Mouse (Mus musculus) MEL (cell line): ENCODE data around the gene Mstn. TPM values are rescaled to one million over a fixed set of nuclear protein-coding genes. Genes with fewer than 3 reads are reported as not detected.

Source experiments
- DNase-seq: peaks from one replicate; pipeline ENCODE4 v3.0.0; 2011; ENCODE audit warnings: low read depth, low spot score
- H3K27ac ChIP-seq: 2 replicates; pipeline ENCODE4 v1.5.1; 2012; ENCODE audit warnings: low read depth, mild to moderate bottlenecking, control low read depth, low read length, moderate library complexity; ENCODE audit not compliant: control insufficient read depth
- H3K27me3 ChIP-seq, 2 experiments: fragments of 150-350 bp in 1 of 2; sonication (generic) in 1 of 2; 2 replicates each; pipeline ENCODE4 v1.6.1; 2012; ENCODE audit warnings: low read length in 2 of 2, mild to moderate bottlenecking in 2 of 2, improper control_type of control experiment in 1 of 2, moderate library complexity in 1 of 2; ENCODE audit not compliant: insufficient read depth in 2 of 2, control insufficient read depth in 1 of 2
- H3K36me3 ChIP-seq, 2 experiments: 2 replicates each; pipeline ENCODE4 v1.6.1; 2012 to 2014; ENCODE audit warnings: low read length in 2 of 2, improper control_type of control experiment in 1 of 2, inconsistent platforms in 1 of 2, mild to moderate bottlenecking in 1 of 2; ENCODE audit not compliant: insufficient read depth in 2 of 2, control insufficient read depth in 1 of 2
- H3K4me1 ChIP-seq, 2 experiments: fragments of 150-350 bp in 1 of 2; sonication (generic) in 1 of 2; 2 replicates each; pipeline ENCODE4 v1.6.1; 2012; ENCODE audit warnings: low read length in 2 of 2, improper control_type of control experiment in 1 of 2, mild to moderate bottlenecking in 1 of 2; ENCODE audit not compliant: insufficient read depth in 2 of 2, control insufficient read depth in 1 of 2
- H3K4me3 ChIP-seq, 2 experiments: fragments of 150-350 bp in 1 of 2; sonication (generic) in 1 of 2; 2 replicates each; pipeline ENCODE4 v1.5.1; 2012; ENCODE audit warnings: low read depth in 2 of 2, low read length in 2 of 2, mild to moderate bottlenecking in 2 of 2, moderate library complexity in 2 of 2, control low read depth in 1 of 2, improper control_type of control experiment in 1 of 2; ENCODE audit not compliant: control insufficient read depth in 1 of 2, insufficient read depth in 1 of 2
- H3K79me2 ChIP-seq: 2 replicates; pipeline ENCODE4 v1.6.1; 2012; ENCODE audit warnings: mild to moderate bottlenecking, low read length, moderate library complexity; ENCODE audit not compliant: control insufficient read depth, poor library complexity, insufficient read depth
- H3K9ac ChIP-seq: 2 replicates; pipeline ENCODE4 v1.6.1; 2012; ENCODE audit warnings: low read depth, mild to moderate bottlenecking, control low read depth, low read length, moderate library complexity; ENCODE audit not compliant: control insufficient read depth, poor library complexity, severe bottlenecking
- H3K9me3 ChIP-seq: fragments of 150-350 bp; sonication (generic); replicated peaks from 2 replicates; pipeline ENCODE4 v1.6.1; 2012; ENCODE audit warnings: mild to moderate bottlenecking, low read length, improper control_type of control experiment, moderate library complexity; ENCODE audit not compliant: insufficient read depth
- CTCF ChIP-seq, 3 experiments: IDR thresholded peaks in 2 of 3; conservative IDR thresholded peaks in 1 of 3; 2 replicates each; pipeline ENCODE4 v1.5.1; 2011 to 2012; ENCODE audit warnings: low read length in 3 of 3, low read depth in 2 of 3, mild to moderate bottlenecking in 2 of 3, improper control_type of control experiment in 1 of 3, inconsistent platforms in 1 of 3, mixed read lengths in 1 of 3, moderate library complexity in 1 of 3; ENCODE audit not compliant: control insufficient read depth in 1 of 3, insufficient read depth in 1 of 3, poor library complexity in 1 of 3, severe bottlenecking in 1 of 3
- E2F4 ChIP-seq: IDR thresholded peaks from 2 replicates; pipeline ENCODE4 v1.6.1; 2011; ENCODE audit warnings: low read depth, low read length, improper control_type of control experiment, borderline replicate concordance
- ELF1 ChIP-seq: IDR thresholded peaks from 2 replicates; pipeline ENCODE4 v1.6.1; 2014; ENCODE audit warnings: low read depth, mild to moderate bottlenecking, inconsistent platforms, low read length, improper control_type of control experiment, moderate library complexity
- EP300 ChIP-seq, 2 experiments: IDR thresholded peaks; 2 replicates each; pipeline ENCODE4 v1.6.1; 2011; ENCODE audit warnings: improper control_type of control experiment in 2 of 2, low read length in 2 of 2, low read depth in 1 of 2, mild to moderate bottlenecking in 1 of 2
- HCFC1 ChIP-seq: IDR thresholded peaks from 2 replicates; pipeline ENCODE4 v1.6.1; 2012; ENCODE audit warnings: low read depth, mild to moderate bottlenecking, inconsistent platforms, low read length, improper control_type of control experiment, moderate library complexity
- MYC ChIP-seq: IDR thresholded peaks from 2 replicates; pipeline ENCODE4 v1.6.1; 2011; ENCODE audit warnings: low read depth, mild to moderate bottlenecking, low read length, improper control_type of control experiment, moderate library complexity
- NELFE ChIP-seq: IDR thresholded peaks from 2 replicates; pipeline ENCODE4 v1.6.1; 2011; ENCODE audit warnings: low read depth, low read length, improper control_type of control experiment
- POLR2A ChIP-seq, 2 experiments: IDR thresholded peaks; 2 replicates each; pipeline ENCODE4 v1.6.1; 2011 to 2012; ENCODE audit warnings: low read length in 2 of 2, mild to moderate bottlenecking in 2 of 2, control low read depth in 1 of 2, improper control_type of control experiment in 1 of 2, low read depth in 1 of 2, moderate library complexity in 1 of 2; ENCODE audit not compliant: control insufficient read depth in 1 of 2, insufficient read depth in 1 of 2, poor library complexity in 1 of 2
- SMC3 ChIP-seq: IDR thresholded peaks from 2 replicates; pipeline ENCODE4 v1.6.1; 2011; ENCODE audit warnings: low read depth, low read length, improper control_type of control experiment
- TCF12 ChIP-seq: IDR thresholded peaks from 2 replicates; pipeline ENCODE4 v1.6.1; 2014; ENCODE audit warnings: low read depth, mild to moderate bottlenecking, inconsistent platforms, low read length, improper control_type of control experiment, moderate library complexity
- USF1 ChIP-seq: IDR thresholded peaks from 2 replicates; pipeline ENCODE4 v1.6.1; 2014; ENCODE audit warnings: low read depth, mild to moderate bottlenecking, inconsistent platforms, low read length, improper control_type of control experiment, moderate library complexity
- ZC3H11A ChIP-seq: IDR thresholded peaks from 2 replicates; pipeline ENCODE4 v1.6.1; 2012; ENCODE audit warnings: low read depth, mild to moderate bottlenecking, inconsistent platforms, low read length, improper control_type of control experiment
- polyA plus RNA-seq, 2 experiments: library from polyadenylated mRNA; stranded (reverse) in 1 of 2; unstranded in 1 of 2; fragments of >175 nt in 1 of 2; fragments of >200 nt in 1 of 2; gene quantifications; 2 replicates each; pipeline versions ENCODE4 v1.2.1 to v1.2.4; 2012; ENCODE audit warnings: low replicate concordance in 2 of 2, low read depth in 1 of 2; ENCODE audit not compliant: insufficient read length in 2 of 2, insufficient read depth in 1 of 2, missing spikeins in 1 of 2
- total RNA-seq: library from RNA; depleted of rRNA; stranded (reverse); fragments of 300-350 nt; gene quantifications from 2 replicates; pipeline ENCODE4 v1.2.3, GENCODE M21; 2012; rRNA removed

Gene Mstn
- total and polyA plus RNA-seq, 3 experiments, result not detected

GRCm38 (mm10) chr1:53093180-53093579 lies 31.7 kb downstream of the Mstn start:
- Histone ChIP-seq H3K4me3 (no peak overlapping the region), H3K4me1 (no peaks in the 10 kb centered on the region), H3K9me3 (no peaks in the 10 kb centered on the region), H3K27ac (no peak overlapping the region), H3K79me2 (no peaks in the 10 kb centered on the region), H3K9ac (no peak overlapping the region), H3K36me3 (no peaks in the 10 kb centered on the region), H3K27me3 (no peaks in the 10 kb centered on the region; a peak in 1 of 4 replicates)
- TF ChIP-seq MYC (no peak), NELFE (no peak), CTCF (IDR thresholded peaks at IDR 0.05 in 2 of 3, conservative IDR thresholded peaks at IDR 0.05 in 1 of 3; ENCODE audit: control insufficient read depth in 1 of 3, insufficient read depth in 1 of 3, low read depth in 2 of 3, low read length in 3 of 3, poor library complexity in 1 of 3, severe bottlenecking in 1 of 3) (peak in 2 of 3 experiments; percentile 15 to 29; a peak in 3 of 6 replicates), POLR2A (IDR thresholded peaks at IDR 0.05; ENCODE audit: control insufficient read depth in 1 of 2, insufficient read depth in 1 of 2, low read depth in 1 of 2, low read length in 2 of 2, poor library complexity in 1 of 2) (no peak), HCFC1 (no peak), SMC3 (0 out of 2 replicates have a peak, but pooled peaks have one; percentile 8)
- DNase-seq, result peak; percentile 14

- Histone ChIP-seq H3K9me3 (no peaks in the 10 kb centered on the region), H3K4me1 (no peaks in the 10 kb centered on the region), H3K27ac (no peak overlapping the region), H3K27me3 (no peaks in the 10 kb centered on the region), H3K4me3 (no peak overlapping the region)
- TF ChIP-seq EP300 (IDR thresholded peaks at IDR 0.05; ENCODE audit: low read depth in 1 of 2, low read length in 2 of 2) (no peak), E2F4 (no peak), ZC3H11A (no peak), USF1 (no peak), ELF1 (no peak), TCF12 (no peak)
- TF ChIP-seq, all 39 proteins: peak for 0
- H3K36me3 ChIP-seq, result no peaks in the 10 kb centered on the region
- no peak for DNase-seq
- H3K9ac ChIP-seq, result no peak overlapping the region
- no peaks in the 10 kb centered on the region for H3K79me2 ChIP-seq
These were observed 49.1 kb downstream of the Mstn start for GRCm38 (mm10) chr1:53110561-53110960.

Other genes with a start within 250 kb of the Mstn start
- gene Inpp1, start 244.0 kb upstream of the Mstn start, total RNA-seq, result 0.96 and 1.9 TPM in 2 replicates
- 1 to 10 TPM in 1 of 2 experiments, not detected in 1; 5.9 TPM for gene Inpp1, start 244.0 kb upstream of the Mstn start, polyA plus RNA-seq
- 28.5 and 31.2 TPM in 2 replicates for gene Hibch, start 216.7 kb upstream of the Mstn start, total RNA-seq
- gene Hibch, start 216.7 kb upstream of the Mstn start, polyA plus RNA-seq, result 10 to 100 TPM in 1 of 2 experiments, not detected in 1; 35.2 TPM
- gene 1700019D03Rik, start 41.5 kb upstream of the Mstn start, total RNA-seq, result not detected in 2 replicates
- gene 1700019D03Rik, start 41.5 kb upstream of the Mstn start, polyA plus RNA-seq, result not detected
- not detected in 2 replicates for gene 1700019A02Rik, start 126.0 kb downstream of the Mstn start, total RNA-seq
- not detected for gene 1700019A02Rik, start 126.0 kb downstream of the Mstn start, polyA plus RNA-seq
- gene Pms1, start 235.4 kb downstream of the Mstn start, total RNA-seq, result 13.4 and 13.9 TPM in 2 replicates
- gene Pms1, start 235.4 kb downstream of the Mstn start, polyA plus RNA-seq, result 1 to 10 TPM in 1 of 2 experiments, not detected in 1; 9.5 TPM
- gene Ormdl1, start 235.5 kb downstream of the Mstn start, total RNA-seq, result 26.0 and 31.0 TPM in 2 replicates
- 100 to 1,000 TPM in 1 of 2 experiments, 10 to 100 TPM in 1; 19.9 to 128 TPM for gene Ormdl1, start 235.5 kb downstream of the Mstn start, polyA plus RNA-seq
- not detected in 2 replicates for gene Gm28778, start 235.5 kb downstream of the Mstn start, total RNA-seq
- 1 to 10 TPM in 1 of 2 experiments, not detected in 1; 2.0 TPM for gene Gm28778, start 235.5 kb downstream of the Mstn start, polyA plus RNA-seq